Mouse (Mus musculus) ovary, postnatal 10 days (tissue): ENCODE results near the gene Efna5.

Source experiments
- DNase-seq: peaks from one replicate; pipeline ENCODE4 v3.0.0; 2022; ENCODE audit warnings: low spot score

Efna5 gene

GRCm38 (mm10) chr17:62746827-62747226, 134.3 kb downstream of the Efna5 start:
- DNase-seq = no peak

- no peak for DNase-seq
Observed at GRCm38 (mm10) chr17:62745286-62745685, 135.8 kb downstream of the Efna5 start.

GRCm38 (mm10) chr17:62744239-62744638, 136.9 kb downstream of the Efna5 start:
- DNase-seq = no peak

- no peak for DNase-seq
Observed at GRCm38 (mm10) chr17:62741702-62742101, 139.4 kb downstream of the Efna5 start.

GRCm38 (mm10) chr17:62741020-62741419, 140.1 kb downstream of the Efna5 start:
- DNase-seq = no peak

- DNase-seq = no peak
Observed at GRCm38 (mm10) chr17:62739993-62740392, 141.1 kb downstream of the Efna5 start.

- DNase-seq = no peak
Observed at GRCm38 (mm10) chr17:62737404-62737803, 143.7 kb downstream of the Efna5 start.

GRCm38 (mm10) chr17:62735943-62736342, 145.2 kb downstream of the Efna5 start:
- DNase-seq = no peak

- no peak for DNase-seq
Observed at GRCm38 (mm10) chr17:62734901-62735300, 146.2 kb downstream of the Efna5 start.

- DNase-seq = no peak
Observed at GRCm38 (mm10) chr17:62734067-62734466, 147.1 kb downstream of the Efna5 start.

- no peak for DNase-seq
Observed at GRCm38 (mm10) chr17:62729754-62730470, 151.2 kb downstream of the Efna5 start.

- DNase-seq = no peak
Observed at GRCm38 (mm10) chr17:62728142-62728917, 152.8 kb downstream of the Efna5 start.

- no peak for DNase-seq
Observed at GRCm38 (mm10) chr17:62726102-62726501, 155.0 kb downstream of the Efna5 start.

- DNase-seq = no peak
Observed at GRCm38 (mm10) chr17:62722962-62723361, 158.2 kb downstream of the Efna5 start.

GRCm38 (mm10) chr17:62721595-62721994, 159.5 kb downstream of the Efna5 start:
- no peak for DNase-seq

GRCm38 (mm10) chr17:62720740-62721450, 160.2 kb downstream of the Efna5 start:
- no peak for DNase-seq

GRCm38 (mm10) chr17:62717426-62718131, 163.5 kb downstream of the Efna5 start:
- DNase-seq = no peak

- DNase-seq = no peak
Observed at GRCm38 (mm10) chr17:62713455-62713854, 167.7 kb downstream of the Efna5 start.

GRCm38 (mm10) chr17:62706418-62706817, 174.7 kb downstream of the Efna5 start:
- DNase-seq = no peak

GRCm38 (mm10) chr17:62702020-62702814, 178.9 kb downstream of the Efna5 start:
- DNase-seq = no peak
